Mouse (Mus musculus): ENCODE measurements around the gene Grap2. TPM values are rescaled to one million over a fixed set of nuclear protein-coding genes. Genes with fewer than 3 reads are reported as not detected.

Grap2 gene
- polyA plus RNA-seq, 1 experiment, result not detected

GRCm38 (mm10) chr15:80565106-80565665, 7.2 kb upstream of the Grap2 start, which contains the start of gene Enthd1:
Enthd1 (minus strand) TSS chr15:80565156.
- Histone ChIP-seq H3K36me3 (ENCODE audit: control insufficient read depth, insufficient read depth) (no peaks in the 10 kb centered on the region), H3ac (ENCODE audit: control insufficient read depth, insufficient read length) (no peak within 1 kb of the TSS), H3K27me3 (ENCODE audit: control insufficient read depth, insufficient read depth, insufficient read length) (peaks cover 2% of the 10 kb centered on the region)

GRCm38 (mm10) chr15:80566696-80567095, 5.7 kb upstream of the Grap2 start:
- TF ChIP-seq POLR2AphosphoS2 (IDR thresholded peaks at IDR 0.05; ENCODE audit: insufficient read length, low read depth), result no peak
- TF ChIP-seq CEBPB (IDR thresholded peaks at IDR 0.05; ENCODE audit: insufficient read depth, poor library complexity, severe bottlenecking), result no peak
- no peak for TF ChIP-seq MYOD1 (IDR thresholded peaks at IDR 0.05; ENCODE audit: control insufficient read depth in 1 of 3, insufficient read length in 2 of 3, low read depth in 2 of 3)
- no peak for TF ChIP-seq TCF3 (IDR thresholded peaks at IDR 0.05; ENCODE audit: insufficient read length, low read depth)
- TF ChIP-seq MAX (IDR thresholded peaks at IDR 0.05; ENCODE audit: low read depth), result no peak
- no peak for TF ChIP-seq SRF (IDR thresholded peaks at IDR 0.05; ENCODE audit: control insufficient read depth, insufficient read length, low read depth)
- TF ChIP-seq TCF12 (IDR thresholded peaks at IDR 0.05; ENCODE audit: insufficient read depth, poor library complexity, severe bottlenecking), result no peak
- no peak for TF ChIP-seq E2F4 (IDR thresholded peaks at IDR 0.05; ENCODE audit: insufficient read depth)
- TF ChIP-seq REST (IDR thresholded peaks at IDR 0.05; ENCODE audit: insufficient read depth, insufficient read length), result no peak
- TF ChIP-seq MYOG (IDR thresholded peaks at IDR 0.05; ENCODE audit: control insufficient read depth in 1 of 3, insufficient read depth in 1 of 3, insufficient read length in 2 of 3, low read depth in 2 of 3), result no peak
- TF ChIP-seq POLR2A (IDR thresholded peaks at IDR 0.05; ENCODE audit: insufficient read length, low read depth), result no peak
- no peak for TF ChIP-seq USF1 (IDR thresholded peaks at IDR 0.05; ENCODE audit: low read depth)
- no peaks in the 10 kb centered on the region for H3K36me3 ChIP-seq (ENCODE audit: control insufficient read depth, insufficient read depth)
- peaks cover 5% of the 10 kb centered on the region for H3K27me3 ChIP-seq (ENCODE audit: control insufficient read depth, insufficient read depth, insufficient read length)
- no peak overlapping the region for H3ac ChIP-seq (ENCODE audit: control insufficient read depth, insufficient read length)
- H3K4me2 ChIP-seq (ENCODE audit: low read depth), result no peak overlapping the region
- no peaks in the 10 kb centered on the region for H3K79me2 ChIP-seq (ENCODE audit: control insufficient read depth, insufficient read depth)
- no peak overlapping the region for H3K4me3 ChIP-seq

More at GRCm38 (mm10) chr15:80565106-80565665, 7.2 kb upstream of the Grap2 start, which contains the start of gene Enthd1:
- no peak within 1 kb of the TSS for H3K4me3 ChIP-seq
- H3K4me2 ChIP-seq (ENCODE audit: low read depth), result no peak within 1 kb of the TSS
- TF ChIP-seq POLR2AphosphoS2 (IDR thresholded peaks at IDR 0.05; ENCODE audit: insufficient read length, low read depth) (no peak), SRF (IDR thresholded peaks at IDR 0.05; ENCODE audit: control insufficient read depth, insufficient read length, low read depth) (no peak), TCF12 (IDR thresholded peaks at IDR 0.05; ENCODE audit: insufficient read depth, poor library complexity, severe bottlenecking) (no peak), E2F4 (IDR thresholded peaks at IDR 0.05; ENCODE audit: insufficient read depth) (no peak), USF1 (IDR thresholded peaks at IDR 0.05; ENCODE audit: low read depth) (no peak), MAX (IDR thresholded peaks at IDR 0.05; ENCODE audit: low read depth) (no peak), MYOG (IDR thresholded peaks at IDR 0.05; ENCODE audit: control insufficient read depth in 1 of 3, insufficient read depth in 1 of 3, insufficient read length in 2 of 3, low read depth in 2 of 3) (no peak), TCF3 (IDR thresholded peaks at IDR 0.05; ENCODE audit: insufficient read length, low read depth) (no peak), REST (IDR thresholded peaks at IDR 0.05; ENCODE audit: insufficient read depth, insufficient read length) (no peak), CEBPB (IDR thresholded peaks at IDR 0.05; ENCODE audit: insufficient read depth, poor library complexity, severe bottlenecking) (no peak), POLR2A (IDR thresholded peaks at IDR 0.05; ENCODE audit: insufficient read length, low read depth) (no peak), MYOD1 (IDR thresholded peaks at IDR 0.05; ENCODE audit: control insufficient read depth in 1 of 3, insufficient read length in 2 of 3, low read depth in 2 of 3) (no peak)
- no peaks in the 10 kb centered on the region for H3K79me2 ChIP-seq (ENCODE audit: control insufficient read depth, insufficient read depth)

- TF ChIP-seq POLR2AphosphoS2 (IDR thresholded peaks at IDR 0.05; ENCODE audit: insufficient read length, low read depth), result no peak
- TF ChIP-seq TCF3 (IDR thresholded peaks at IDR 0.05; ENCODE audit: insufficient read length, low read depth), result no peak
- no peak for TF ChIP-seq USF1 (IDR thresholded peaks at IDR 0.05; ENCODE audit: low read depth)
- no peak for TF ChIP-seq SRF (IDR thresholded peaks at IDR 0.05; ENCODE audit: control insufficient read depth, insufficient read length, low read depth)
- no peak for TF ChIP-seq MAX (IDR thresholded peaks at IDR 0.05; ENCODE audit: low read depth)
- no peak for TF ChIP-seq POLR2A (IDR thresholded peaks at IDR 0.05; ENCODE audit: insufficient read length, low read depth)
- TF ChIP-seq REST (IDR thresholded peaks at IDR 0.05; ENCODE audit: insufficient read depth, insufficient read length), result no peak
- TF ChIP-seq MYOD1 (IDR thresholded peaks at IDR 0.05; ENCODE audit: control insufficient read depth in 1 of 3, insufficient read length in 2 of 3, low read depth in 2 of 3), result no peak
- no peak for TF ChIP-seq TCF12 (IDR thresholded peaks at IDR 0.05; ENCODE audit: insufficient read depth, poor library complexity, severe bottlenecking)
- TF ChIP-seq E2F4 (IDR thresholded peaks at IDR 0.05; ENCODE audit: insufficient read depth), result no peak
- no peak for TF ChIP-seq CEBPB (IDR thresholded peaks at IDR 0.05; ENCODE audit: insufficient read depth, poor library complexity, severe bottlenecking)
- TF ChIP-seq MYOG (IDR thresholded peaks at IDR 0.05; ENCODE audit: control insufficient read depth in 1 of 3, insufficient read depth in 1 of 3, insufficient read length in 2 of 3, low read depth in 2 of 3), result no peak
- Histone ChIP-seq H3K27me3 (ENCODE audit: control insufficient read depth, insufficient read depth, insufficient read length) (peaks cover 5% of the 10 kb centered on the region), H3ac (ENCODE audit: control insufficient read depth, insufficient read length) (no peak overlapping the region), H3K4me3 (no peak overlapping the region), H3K36me3 (ENCODE audit: control insufficient read depth, insufficient read depth) (no peaks in the 10 kb centered on the region), H3K79me2 (ENCODE audit: control insufficient read depth, insufficient read depth) (no peaks in the 10 kb centered on the region), H3K4me2 (ENCODE audit: low read depth) (no peak overlapping the region)
Measured at GRCm38 (mm10) chr15:80567139-80567538, 5.3 kb upstream of the Grap2 start.

GRCm38 (mm10) chr15:80567731-80568130, 4.7 kb upstream of the Grap2 start:
- Histone ChIP-seq H3K4me3 (no peak overlapping the region), H3K27me3 (ENCODE audit: control insufficient read depth, insufficient read depth, insufficient read length) (peaks cover 5% of the 10 kb centered on the region), H3ac (ENCODE audit: control insufficient read depth, insufficient read length) (no peak overlapping the region), H3K79me2 (ENCODE audit: control insufficient read depth, insufficient read depth) (no peaks in the 10 kb centered on the region), H3K36me3 (ENCODE audit: control insufficient read depth, insufficient read depth) (no peaks in the 10 kb centered on the region), H3K4me2 (ENCODE audit: low read depth) (no peak overlapping the region)
- TF ChIP-seq MYOD1 (IDR thresholded peaks at IDR 0.05; ENCODE audit: control insufficient read depth in 1 of 3, insufficient read length in 2 of 3, low read depth in 2 of 3), result no peak
- no peak for TF ChIP-seq REST (IDR thresholded peaks at IDR 0.05; ENCODE audit: insufficient read depth, insufficient read length)
- TF ChIP-seq MYOG (IDR thresholded peaks at IDR 0.05; ENCODE audit: control insufficient read depth in 1 of 3, insufficient read depth in 1 of 3, insufficient read length in 2 of 3, low read depth in 2 of 3), result no peak
- no peak for TF ChIP-seq MAX (IDR thresholded peaks at IDR 0.05; ENCODE audit: low read depth)
- TF ChIP-seq TCF3 (IDR thresholded peaks at IDR 0.05; ENCODE audit: insufficient read length, low read depth), result no peak
- TF ChIP-seq E2F4 (IDR thresholded peaks at IDR 0.05; ENCODE audit: insufficient read depth), result no peak
- TF ChIP-seq SRF (IDR thresholded peaks at IDR 0.05; ENCODE audit: control insufficient read depth, insufficient read length, low read depth), result no peak
- TF ChIP-seq CEBPB (IDR thresholded peaks at IDR 0.05; ENCODE audit: insufficient read depth, poor library complexity, severe bottlenecking), result no peak
- TF ChIP-seq POLR2AphosphoS2 (IDR thresholded peaks at IDR 0.05; ENCODE audit: insufficient read length, low read depth), result no peak
- no peak for TF ChIP-seq USF1 (IDR thresholded peaks at IDR 0.05; ENCODE audit: low read depth)
- no peak for TF ChIP-seq TCF12 (IDR thresholded peaks at IDR 0.05; ENCODE audit: insufficient read depth, poor library complexity, severe bottlenecking)
- TF ChIP-seq POLR2A (IDR thresholded peaks at IDR 0.05; ENCODE audit: insufficient read length, low read depth), result no peak

All from myocyte (in vitro differentiated cells).